Mouse (Mus musculus) CH12.LX (cell line): ENCODE measurements at regions not wholly inside any gene's neighbourhood (a gene's known extent, or its start where the extent isn't known, plus 50 kb on each side); places are given as distances from the start of the nearest gene placed in this dataset.

Experiments used
- CHD2 ChIP-seq: IDR thresholded peaks from 2 replicates; pipeline ENCODE4 v1.6.1; 2011; ENCODE audit warnings: low read length, improper control_type of control experiment
- CTCF ChIP-seq, 2 experiments: IDR thresholded peaks in 1 of 2; conservative IDR thresholded peaks in 1 of 2; 2 replicates each; pipeline ENCODE4 v1.5.1; 2011 to 2012; ENCODE audit warnings: low read depth in 2 of 2, low read length in 2 of 2, improper control_type of control experiment in 1 of 2, inconsistent platforms in 1 of 2, mild to moderate bottlenecking in 1 of 2, moderate library complexity in 1 of 2
- ELF1 ChIP-seq: IDR thresholded peaks from 2 replicates; pipeline ENCODE4 v1.6.1; 2014; ENCODE audit warnings: low read depth, mild to moderate bottlenecking, inconsistent platforms, low read length, improper control_type of control experiment
- EP300 ChIP-seq: IDR thresholded peaks from 2 replicates; pipeline ENCODE4 v1.6.1; 2011; ENCODE audit warnings: low read length, improper control_type of control experiment
- JUN ChIP-seq: IDR thresholded peaks from 2 replicates; pipeline ENCODE4 v1.6.1; 2011; ENCODE audit warnings: low read depth, mild to moderate bottlenecking, low read length, improper control_type of control experiment, moderate library complexity; ENCODE audit not compliant: insufficient read depth
- KAT2A ChIP-seq: IDR thresholded peaks from 2 replicates; pipeline ENCODE4 v1.6.1; 2012; ENCODE audit warnings: low read length, improper control_type of control experiment, inconsistent platforms; ENCODE audit not compliant: insufficient replicate concordance
- MAFK ChIP-seq: IDR thresholded peaks from 2 replicates; pipeline ENCODE4 v1.6.1; 2011; ENCODE audit warnings: low read length, improper control_type of control experiment; ENCODE audit not compliant: insufficient replicate concordance
- MAX ChIP-seq: IDR thresholded peaks from 2 replicates; pipeline ENCODE4 v1.6.1; 2011; ENCODE audit warnings: low read length, improper control_type of control experiment
- NRF1 ChIP-seq: IDR thresholded peaks from 2 replicates; pipeline ENCODE4 v1.6.1; 2014; ENCODE audit warnings: low read depth, mild to moderate bottlenecking, inconsistent platforms, low read length, improper control_type of control experiment, moderate library complexity
- POLR2A ChIP-seq: IDR thresholded peaks from 2 replicates; pipeline ENCODE4 v1.6.1; 2011; ENCODE audit warnings: low read depth, mild to moderate bottlenecking, improper control_type of control experiment, low read length
- TCF12 ChIP-seq: IDR thresholded peaks from 2 replicates; pipeline ENCODE4 v1.6.1; 2014; ENCODE audit warnings: low read depth, mild to moderate bottlenecking, inconsistent platforms, low read length, improper control_type of control experiment
- ZNF384 ChIP-seq: IDR thresholded peaks from 2 replicates; pipeline ENCODE4 v1.6.1; 2012; ENCODE audit warnings: low read depth, low read length, improper control_type of control experiment, inconsistent platforms

DNA sequence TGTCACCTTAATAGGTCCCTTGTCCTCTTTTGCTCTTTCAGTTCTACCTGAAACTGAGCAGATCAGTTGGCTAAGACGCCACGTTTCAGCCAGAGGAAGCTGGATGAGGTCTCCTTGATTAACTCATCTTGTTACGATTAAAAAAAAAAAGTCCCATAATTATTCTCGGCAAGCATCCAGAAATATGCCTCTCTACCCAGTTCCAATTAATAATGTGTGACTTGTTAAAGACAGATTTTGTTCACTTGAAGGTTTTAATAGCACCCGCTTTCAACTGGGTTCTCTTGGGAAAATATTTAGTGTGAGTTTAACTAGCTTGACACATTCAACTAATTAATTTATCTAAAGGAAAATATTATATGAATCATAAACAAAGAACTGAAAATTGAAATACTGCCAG is 412.0 kb downstream of the Btg1 start:
- TF ChIP-seq EP300 (no peak), CTCF (conservative IDR thresholded peaks at IDR 0.05 in 1 of 2, IDR thresholded peaks at IDR 0.05 in 1 of 2; ENCODE audit: low read depth in 2 of 2, low read length in 2 of 2) (no peak), CHD2 (no peak), ZNF384 (no peak), MAX (no peak), MAFK (no peak), JUN (no peak), TCF12 (no peak), KAT2A (no peak), NRF1 (no peak), ELF1 (no peak), POLR2A (no peak)
